Mouse (Mus musculus) CD8-positive naive resting alpha-beta T cell, adult 2 months (primary cell): ENCODE data around the gene Loxl3.

Experiments
- DNase-seq, 2 experiments: peaks; one replicate each; pipeline ENCODE4 v3.0.0; 2022; ENCODE audit warnings: low read depth in 2 of 2, low spot score in 2 of 2

Loxl3 gene

DNA sequence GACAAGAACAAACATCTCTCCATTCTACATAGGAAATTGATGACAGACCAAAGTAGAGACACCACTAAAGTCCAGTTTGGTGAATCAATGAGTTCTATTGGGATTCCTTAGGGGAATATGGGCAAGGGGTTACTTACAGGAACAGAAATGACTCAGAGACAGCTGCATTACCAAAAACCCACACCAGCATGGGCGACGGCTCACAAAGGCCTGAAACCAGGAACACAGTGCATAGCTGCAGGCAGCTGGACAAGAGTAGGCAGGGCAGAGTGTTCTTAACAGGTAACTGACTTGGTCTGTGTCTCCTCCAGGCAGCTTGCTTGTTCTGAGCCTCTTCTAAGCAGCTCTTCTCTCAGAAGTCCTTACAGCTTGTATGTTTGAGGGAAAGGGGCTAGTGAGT is 18.2 kb upstream of the Loxl3 start:
- no peak for DNase-seq

DNA sequence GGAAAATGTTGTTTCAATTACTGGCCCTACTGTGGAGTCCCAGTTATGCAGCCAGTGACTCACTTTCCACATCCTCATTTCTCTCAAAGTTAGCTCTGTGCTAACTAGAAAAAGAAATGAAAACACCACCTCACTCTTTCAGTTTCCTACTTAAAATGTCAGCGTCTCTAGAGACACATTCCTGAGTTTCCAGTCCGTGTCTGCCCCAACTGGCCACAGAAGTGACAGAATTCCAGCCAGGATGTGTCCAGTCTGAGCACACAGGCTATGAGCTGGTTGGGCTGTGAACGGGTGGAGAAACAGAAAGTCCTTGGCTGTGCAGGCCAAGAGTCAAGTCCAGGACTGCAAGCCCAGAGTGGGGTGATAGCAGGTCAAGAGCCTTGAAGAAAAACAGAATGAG is 16.8 kb upstream of the Loxl3 start:
- DNase-seq, result no peak

DNA sequence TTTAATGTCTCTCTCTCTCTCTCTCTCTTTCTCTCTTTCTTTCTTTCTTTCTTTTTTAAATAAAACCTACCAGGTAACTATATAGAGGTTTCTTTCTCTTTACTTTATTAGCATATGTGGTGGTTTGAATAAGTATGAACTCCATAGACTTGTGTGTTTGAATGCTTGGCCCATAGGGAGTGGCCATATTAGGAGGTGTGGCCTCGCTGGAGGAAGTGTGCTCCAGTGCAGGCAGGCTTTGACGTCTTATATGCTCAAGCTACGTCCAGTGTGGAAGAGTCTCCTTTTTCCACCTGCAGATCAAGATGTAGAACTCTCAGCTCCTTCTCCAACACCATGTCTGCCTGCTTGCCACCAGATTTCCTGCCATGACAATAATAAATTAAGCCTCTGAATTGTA is 14.9 kb upstream of the Loxl3 start:
- no peak for DNase-seq

DNA sequence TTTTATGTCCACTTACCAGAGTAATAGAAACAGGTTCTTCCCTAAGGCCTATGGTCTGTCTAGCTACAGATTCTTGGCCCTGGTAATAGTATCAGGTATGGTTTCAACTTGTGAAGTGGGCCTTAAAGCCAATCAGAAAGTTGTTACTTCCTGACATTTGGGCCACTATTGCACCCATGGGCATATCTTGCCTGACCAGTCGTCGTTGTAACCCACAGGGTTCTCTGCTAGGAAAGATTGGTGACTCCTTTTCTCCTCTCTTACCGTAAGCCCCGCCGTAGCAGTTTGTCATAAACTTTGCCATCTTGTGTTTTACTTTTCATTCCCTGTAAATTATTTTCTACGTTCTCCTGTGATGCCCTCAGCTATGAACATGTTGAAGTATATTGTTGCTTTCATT is 13.9 kb upstream of the Loxl3 start:
- DNase-seq, result no peak

DNA sequence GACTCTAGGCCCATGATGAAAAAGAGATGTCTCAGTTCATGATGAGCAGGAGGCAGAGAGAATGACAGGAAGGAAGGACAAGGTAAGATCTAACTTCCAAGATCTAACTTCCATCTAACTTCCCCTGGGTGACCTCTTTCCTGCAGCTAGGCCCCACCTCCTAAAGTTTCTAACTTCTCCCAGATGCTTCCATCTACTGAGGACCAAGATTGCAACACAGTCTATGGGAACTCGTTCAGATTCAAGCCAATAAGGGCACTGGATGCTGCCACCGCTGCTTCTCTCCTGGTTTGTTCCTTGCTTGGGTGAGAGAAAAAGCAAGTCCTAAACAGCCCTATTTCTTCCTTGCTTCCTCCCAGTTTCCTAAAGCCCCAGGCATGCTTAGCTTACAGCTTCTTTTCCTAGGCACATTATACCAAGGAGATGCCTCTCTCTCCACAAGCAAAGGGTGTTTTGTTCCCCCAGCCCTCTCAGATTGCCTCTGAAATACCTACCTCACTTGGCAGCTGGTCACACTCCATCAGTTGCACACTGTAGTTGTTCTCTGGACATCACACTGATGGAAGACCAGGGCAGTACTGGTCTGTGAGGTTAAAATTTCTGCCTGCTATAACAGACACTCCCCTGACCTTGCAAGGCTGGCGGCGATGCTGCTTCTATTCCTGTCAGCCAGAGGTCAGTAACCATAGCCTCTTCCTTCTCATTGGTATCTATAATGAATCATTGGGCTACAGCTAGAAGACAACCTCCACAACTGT is 13.0 kb upstream of the Loxl3 start:
- DNase-seq, result no peak

DNA sequence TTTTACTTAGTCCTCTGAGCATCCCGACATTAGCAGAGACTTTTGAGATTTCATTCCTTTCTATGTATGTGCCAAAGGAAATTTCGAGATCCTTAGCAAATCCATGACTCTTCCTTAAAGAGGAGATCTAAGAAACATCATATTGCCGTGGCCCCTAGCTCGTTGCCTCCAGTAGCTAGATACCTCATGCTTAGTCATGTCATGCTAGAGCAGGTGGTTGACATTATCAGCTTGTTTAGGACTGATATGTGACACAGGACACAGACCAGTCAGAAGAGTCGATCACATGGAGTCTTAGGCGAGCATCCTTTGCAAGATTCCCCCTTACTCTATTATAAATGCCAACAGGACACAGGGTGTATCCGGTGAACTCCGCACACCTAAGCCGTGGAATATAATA is 11.0 kb upstream of the Loxl3 start:
- DNase-seq, result no peak

DNA sequence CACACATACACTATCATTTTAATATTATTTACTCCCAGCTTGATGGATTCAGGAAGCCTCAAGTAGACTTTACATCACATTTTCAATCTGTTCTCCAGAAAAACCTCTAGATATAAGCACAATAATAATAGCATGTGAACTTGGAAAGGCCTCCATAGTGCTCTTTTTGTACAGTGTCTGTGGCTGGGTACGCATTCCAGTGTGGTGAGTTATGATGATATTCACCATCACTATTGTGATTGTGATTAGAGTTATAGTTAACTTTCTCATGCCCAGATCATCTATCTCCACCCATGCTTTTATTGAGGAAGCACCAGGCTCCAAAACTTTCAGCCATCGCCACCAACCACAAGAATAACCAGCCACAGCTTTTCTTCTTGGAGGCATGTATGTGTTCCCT is 10.2 kb upstream of the Loxl3 start:
- DNase-seq, result no peak

DNA sequence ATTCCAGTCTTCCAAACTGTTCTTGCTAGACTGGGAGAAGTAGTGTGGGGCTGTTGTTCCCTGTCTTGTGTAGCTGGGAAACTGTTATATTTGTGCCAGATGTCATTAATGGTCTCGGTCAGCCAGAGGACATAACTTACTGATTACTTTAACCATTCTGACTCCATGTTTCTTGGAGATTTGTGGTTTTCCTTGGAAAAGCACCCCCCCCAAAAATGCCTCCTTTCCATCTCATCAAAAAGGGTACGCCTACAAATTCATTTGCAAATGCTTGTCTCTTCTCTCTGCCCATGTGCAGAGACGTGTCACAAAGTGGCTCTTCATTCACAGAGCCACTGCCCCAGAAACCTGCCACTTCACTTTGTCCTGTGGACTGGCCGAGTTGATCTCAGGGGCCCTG is 9.6 kb upstream of the Loxl3 start:
- DNase-seq, result no peak

DNA sequence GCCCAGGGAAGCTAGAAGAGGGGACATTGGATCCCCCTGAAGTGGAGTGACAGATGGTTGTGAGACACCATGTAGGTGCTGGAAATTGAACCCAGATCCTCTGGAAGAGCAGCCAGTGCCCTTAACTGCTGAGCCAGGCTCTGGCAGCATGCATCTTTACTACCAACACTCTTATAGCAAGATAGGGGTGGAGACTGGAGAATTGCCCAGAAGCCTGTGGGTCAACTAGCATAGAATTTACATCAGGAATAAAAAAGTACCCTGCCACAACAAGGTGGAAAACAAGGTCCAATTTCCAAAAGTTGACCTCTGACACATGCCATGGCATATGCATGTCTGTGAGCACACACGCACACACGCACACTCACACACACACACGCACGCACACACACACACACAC is 8.8 kb upstream of the Loxl3 start:
- no peak for DNase-seq

DNA sequence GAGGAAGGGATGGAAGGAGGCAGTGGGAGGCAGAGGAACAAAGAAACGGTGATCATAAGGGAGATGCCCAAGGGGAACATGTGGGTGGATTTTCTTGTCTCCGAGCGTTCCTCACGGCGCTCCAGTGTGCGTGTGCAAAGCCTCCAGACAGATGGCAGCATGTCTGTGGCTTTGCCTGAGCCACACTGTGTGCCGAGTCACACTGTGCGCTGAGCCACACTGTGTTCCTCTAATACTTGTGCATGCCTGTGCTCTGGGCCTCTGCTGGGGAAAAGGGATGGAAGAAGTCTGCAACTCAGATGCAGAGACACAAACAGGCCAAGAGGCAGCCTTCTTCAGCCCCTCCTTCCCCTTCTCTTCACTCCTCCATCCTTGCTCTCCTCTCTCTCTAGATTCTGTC is 6.7 kb upstream of the Loxl3 start:
- no peak for DNase-seq

DNA sequence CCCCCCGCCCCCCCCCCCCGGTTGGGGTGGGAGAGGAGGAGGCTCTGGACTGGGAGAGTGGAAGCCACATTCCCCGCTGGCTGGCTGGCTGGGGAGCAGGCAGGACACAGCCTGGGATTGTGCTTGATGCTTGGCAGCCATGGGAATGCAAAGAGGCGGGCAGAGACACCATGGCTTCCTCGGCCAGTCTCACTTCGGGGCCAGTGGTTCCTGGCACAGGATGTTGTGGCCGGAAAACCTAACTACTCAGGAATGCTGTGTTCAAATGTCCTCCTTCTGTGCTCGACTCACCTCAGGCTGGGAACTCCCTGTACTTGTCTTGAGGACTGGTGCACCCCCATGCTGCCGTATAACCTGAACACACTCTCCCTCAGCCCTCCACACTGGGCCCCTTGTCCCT is 6.3 kb upstream of the Loxl3 start:
- DNase-seq, result no peak

DNA sequence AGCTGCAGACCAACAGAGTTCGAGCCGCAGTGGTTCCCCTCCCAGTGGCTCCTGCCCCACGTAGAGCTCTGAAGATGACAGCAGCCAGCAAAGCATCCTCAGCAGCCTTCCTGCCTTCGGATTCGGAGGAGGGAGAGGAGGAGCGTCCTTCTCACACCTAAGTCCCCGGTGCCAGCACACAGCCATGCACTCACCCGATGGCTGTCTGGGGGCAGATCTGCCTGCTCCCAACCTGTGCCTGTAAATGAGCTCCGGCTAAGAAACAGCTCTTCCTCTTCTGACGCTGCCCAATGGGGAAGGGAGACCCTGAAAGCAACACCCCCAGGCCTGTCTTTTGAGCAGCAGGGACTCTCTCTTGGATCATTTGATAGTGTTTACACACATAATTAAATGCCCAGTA is 4.2 kb upstream of the Loxl3 start:
- no peak for DNase-seq

DNA sequence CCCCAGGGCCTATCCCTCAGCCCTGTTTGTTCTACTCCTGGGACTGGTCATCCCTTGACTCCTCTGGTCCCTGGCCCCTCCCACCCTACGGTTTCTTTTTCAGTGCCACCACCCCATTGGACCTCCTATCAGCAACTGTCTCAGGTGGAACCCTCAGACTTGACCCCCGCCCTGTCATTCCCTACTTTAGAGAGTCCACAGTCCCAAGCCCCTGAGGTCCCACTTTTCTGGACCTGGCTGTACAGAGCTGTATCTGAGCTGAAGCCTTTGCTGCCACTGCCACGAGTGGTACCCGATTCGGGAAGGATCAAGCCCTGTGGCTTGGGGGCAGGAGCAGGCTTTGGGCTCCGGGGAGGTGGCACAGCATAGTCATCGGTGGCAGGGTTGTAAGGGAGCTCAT is 2.9 kb upstream of the Loxl3 start:
- no peak for DNase-seq

DNA sequence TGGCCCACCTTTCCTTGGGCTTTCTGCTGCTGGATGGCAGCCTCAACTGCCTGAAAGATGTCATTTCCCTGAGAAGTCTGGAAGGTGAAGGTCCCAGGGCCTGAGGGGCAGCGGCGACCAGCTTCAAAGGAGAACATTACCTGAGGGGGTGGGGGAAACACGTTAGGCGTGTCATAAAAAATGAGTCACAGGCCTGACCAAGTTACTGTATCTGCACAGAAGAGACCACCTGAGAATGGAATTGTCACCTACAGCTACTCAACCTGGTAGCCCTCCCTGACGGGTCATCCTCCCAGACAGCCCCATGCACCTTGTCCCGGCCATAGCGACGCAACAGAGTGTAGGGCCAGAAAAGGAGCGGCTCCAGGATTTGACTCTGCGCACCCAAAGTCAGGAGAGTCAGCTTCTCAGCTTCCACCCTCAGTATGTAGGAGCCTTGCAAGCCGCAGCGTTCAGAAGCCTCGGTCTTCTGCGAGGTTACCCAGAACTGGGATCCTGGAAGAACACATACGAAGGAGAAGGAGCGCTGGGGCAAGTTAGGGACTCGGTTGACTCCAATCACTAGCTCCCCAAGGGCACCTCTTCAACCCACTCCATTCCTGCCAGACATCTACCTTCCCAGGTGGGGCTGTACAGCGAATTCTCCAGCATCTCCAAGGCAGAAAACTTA is 1.9 kb upstream of the Loxl3 start:
- DNase-seq, result no peak

DNA sequence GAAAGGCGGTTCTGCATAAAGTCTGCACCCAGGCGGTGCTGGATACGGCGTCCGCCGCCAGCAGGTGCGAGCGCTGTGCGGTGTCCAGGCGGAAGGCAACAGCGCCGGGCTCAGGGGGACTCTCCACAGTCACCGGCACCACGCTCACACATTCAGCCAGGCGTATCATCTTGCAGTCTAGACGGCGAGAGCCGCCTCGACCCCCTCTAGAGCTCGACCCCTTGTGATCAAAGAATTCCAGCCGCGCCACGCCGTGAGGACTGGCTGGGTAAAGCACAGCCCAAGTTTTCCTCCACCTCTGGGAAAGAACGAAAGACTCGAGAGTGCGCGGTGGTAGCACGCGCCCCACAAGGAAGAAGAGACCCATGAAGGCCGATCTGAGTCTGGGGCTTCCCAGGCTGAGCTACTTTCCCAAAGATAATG is 1.2 kb upstream of the Loxl3 start:
- peak; percentile 21 to 26 for DNase-seq

DNA sequence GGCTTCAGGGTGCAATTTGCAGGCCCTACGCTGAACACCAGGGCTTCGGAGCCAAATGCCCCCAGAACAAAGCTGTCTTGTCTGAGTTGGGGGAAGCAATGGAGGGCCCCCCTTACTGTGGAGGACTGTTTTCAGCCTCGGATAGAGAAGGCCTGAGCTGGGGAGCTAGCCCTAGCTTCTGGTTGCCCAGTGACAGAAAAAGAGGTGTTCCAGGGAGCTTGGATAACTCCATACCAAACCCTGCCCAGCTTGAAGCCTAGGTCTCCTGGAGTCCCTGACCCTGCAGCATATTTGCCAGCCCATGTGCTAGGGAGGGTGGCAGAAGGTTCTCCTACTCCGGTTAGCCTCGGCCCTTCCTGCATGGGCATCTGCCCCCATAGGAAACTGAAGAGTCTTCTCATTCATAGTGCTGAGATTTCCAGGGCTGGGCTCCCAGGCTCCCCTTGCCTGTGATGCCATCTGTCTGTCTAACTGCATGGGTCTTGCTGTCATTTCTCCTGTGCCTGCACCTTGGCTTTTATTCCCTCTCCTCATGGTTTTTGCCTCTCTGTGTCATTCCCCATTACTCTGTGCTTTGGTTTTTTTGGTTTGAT is 586 bp downstream of the Loxl3 start:
- no peak for DNase-seq

DNA sequence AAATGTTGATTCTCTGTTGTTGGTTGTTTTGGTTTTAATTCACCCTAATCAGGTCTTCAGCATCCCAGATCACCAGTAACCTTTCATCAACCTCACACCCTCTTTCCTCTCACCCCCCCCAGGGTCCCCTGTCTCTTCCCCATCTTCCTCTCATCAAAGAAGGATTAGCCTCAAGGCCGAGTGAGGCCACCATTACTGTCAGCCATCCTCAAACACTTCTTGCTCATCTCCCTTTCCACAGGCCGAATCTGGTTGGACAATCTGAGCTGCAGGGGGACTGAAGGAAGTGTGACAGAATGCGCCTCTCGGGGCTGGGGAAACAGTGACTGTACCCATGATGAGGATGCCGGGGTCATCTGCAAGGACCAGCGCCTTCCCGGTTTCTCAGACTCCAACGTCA is 3.2 kb downstream of the Loxl3 start:
- no peak for DNase-seq

DNA sequence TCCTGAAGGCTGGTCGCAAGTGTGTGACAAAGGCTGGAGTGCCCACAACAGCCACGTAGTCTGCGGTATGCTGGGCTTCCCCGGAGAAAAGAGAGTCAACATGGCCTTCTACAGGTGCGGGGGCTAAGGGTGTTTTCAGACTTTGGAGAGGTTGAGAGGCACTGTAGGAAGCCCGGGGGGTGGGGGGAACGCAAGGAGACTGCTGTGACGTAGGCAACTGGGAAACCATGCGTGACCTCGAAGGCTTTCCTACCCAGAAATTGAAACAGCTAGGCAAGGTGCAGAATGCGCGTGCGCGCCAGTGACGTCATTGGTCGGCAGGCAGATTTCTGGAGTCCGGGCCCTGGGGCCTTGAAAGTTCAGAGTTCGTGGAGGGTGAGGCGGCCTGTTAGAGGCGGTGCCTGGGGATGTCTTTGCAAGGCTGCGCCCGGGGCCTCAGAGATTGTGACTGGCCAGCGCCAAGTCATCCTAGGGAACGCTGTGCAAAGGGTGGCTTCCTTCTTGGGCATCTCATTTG is 4.6 kb downstream of the Loxl3 start:
- peak; percentile 86 to 89 for DNase-seq

DNA sequence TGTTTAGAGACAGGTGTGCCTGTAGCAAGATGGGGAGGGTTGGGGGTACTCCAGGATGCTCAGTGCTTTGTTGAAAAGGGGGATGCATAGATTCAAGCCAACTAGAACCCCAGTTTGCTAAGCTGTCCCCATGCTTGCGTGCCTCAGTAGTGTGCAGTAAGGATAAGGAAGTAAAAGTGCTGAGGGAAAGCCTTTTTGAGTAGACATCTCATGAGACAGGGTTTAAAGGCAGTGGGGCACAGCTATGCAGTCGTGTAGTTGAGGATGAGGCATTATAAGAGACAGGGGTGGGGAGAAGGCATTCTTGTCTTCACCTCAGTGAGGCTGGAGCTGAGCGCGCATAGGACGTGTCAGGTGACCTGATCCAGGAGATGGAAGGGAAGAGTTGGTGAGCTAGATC is 6.6 kb downstream of the Loxl3 start:
- DNase-seq, result no peak

DNA sequence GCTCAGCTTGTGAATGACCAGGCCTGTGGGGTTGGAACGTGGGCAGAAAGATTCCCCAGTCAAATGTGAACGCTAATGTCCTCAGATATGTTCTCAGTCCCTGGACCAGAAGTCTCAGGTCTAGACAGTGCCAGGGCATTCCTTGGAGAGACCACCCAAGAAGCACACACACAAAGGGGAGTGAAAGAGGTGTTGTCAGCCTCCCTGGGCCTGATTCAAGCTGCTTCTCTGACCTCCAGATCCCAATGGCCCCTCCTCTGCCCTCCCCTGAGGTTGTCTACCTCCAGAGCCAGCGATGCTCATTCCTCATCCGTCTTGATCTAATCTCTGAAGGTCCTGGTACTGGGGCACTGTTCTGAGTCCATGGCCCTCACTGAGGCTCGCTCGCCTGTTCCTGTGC is 9.6 kb downstream of the Loxl3 start:
- no peak for DNase-seq

DNA sequence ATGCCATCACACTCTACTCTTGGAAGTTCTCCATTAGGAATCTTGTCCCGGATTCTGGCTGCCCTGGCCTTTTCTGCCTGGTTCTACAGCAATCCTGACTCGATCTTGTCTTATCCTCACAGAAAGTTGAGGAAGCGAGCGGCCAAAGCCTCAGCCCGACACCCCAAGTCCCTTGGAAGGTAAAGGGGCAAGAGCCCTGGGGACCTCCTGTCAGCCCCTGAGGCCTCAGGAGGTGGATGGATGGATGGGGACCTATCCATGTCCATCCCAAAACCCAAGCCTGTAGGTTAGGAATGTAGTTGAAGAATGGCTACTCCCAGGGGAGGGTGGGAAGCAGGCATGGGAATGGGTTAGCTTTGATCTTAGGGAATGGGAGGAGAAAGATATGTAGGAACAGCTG is 10.0 kb downstream of the Loxl3 start:
- DNase-seq, result no peak

DNA sequence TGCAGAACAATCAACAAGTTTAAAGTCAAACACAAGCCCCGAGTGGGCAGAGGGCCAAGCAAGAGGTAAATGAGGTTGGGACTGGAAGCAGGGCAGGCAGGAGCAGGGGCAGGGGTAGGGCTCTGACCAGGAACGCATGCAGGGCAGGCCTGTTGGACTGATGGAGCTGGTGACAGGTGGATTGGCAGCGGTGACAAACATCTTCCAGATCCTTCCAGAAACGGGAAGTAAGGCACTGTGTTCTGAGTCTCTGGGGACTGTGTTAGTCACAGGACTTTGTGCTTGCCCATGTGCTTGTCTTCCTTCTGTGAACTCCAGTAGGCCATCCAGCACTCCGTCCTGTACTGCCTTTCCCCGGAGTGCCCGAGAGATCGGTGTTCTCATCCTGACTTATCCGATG is 10.8 kb downstream of the Loxl3 start:
- DNase-seq, result no peak

DNA sequence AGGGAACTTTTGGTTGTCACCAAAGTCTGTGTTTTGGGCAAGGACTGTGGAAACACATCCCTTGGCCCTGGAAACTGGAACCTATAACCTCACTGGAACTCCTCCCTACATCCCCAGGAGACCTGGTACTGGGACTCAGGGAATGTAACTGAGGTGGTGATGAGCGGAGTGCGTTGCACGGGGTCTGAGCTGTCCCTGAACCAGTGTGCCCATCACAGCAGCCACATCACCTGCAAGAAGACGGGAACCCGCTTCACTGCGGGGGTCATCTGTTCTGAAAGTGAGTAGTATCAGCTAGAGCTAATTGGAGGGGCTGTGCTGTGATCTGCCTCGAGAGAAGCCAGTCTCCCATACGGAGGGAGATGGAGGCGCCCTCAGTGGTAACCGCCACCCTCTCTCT is 15.4 kb downstream of the Loxl3 start:
- DNase-seq, result no peak
